Mouse (Mus musculus) ES-E14 (cell line): ENCODE measurements around the gene Pygm. TPM values are rescaled to one million over a fixed set of nuclear protein-coding genes. Genes with fewer than 3 reads are reported as not detected.

Experiments used
- DNase-seq: peaks from one replicate; pipeline ENCODE4 v3.0.0-alpha.2; 2013; ENCODE audit warnings: low read depth, low spot score
- H3K27ac ChIP-seq: 2 replicates; pipeline ENCODE4 v1.5.1; 2012; ENCODE audit warnings: low read depth, mild to moderate bottlenecking, low read length, moderate library complexity, mixed read lengths; ENCODE audit not compliant: poor library complexity, insufficient read depth, severe bottlenecking
- H3K36me3 ChIP-seq: 2 replicates; pipeline ENCODE4 v1.6.1; 2012; ENCODE audit warnings: mild to moderate bottlenecking, low read length, moderate library complexity, mixed read lengths; ENCODE audit not compliant: control insufficient read depth, poor library complexity, insufficient read depth, severe bottlenecking
- H3K4me1 ChIP-seq, 2 experiments: fragments of 150-350 bp in 1 of 2; sonication (generic) in 1 of 2; 2 replicates each; pipeline ENCODE4 v1.6.1; 2012; ENCODE audit warnings: low read length in 2 of 2, mild to moderate bottlenecking in 1 of 2, mixed read lengths in 1 of 2; ENCODE audit not compliant: control insufficient read depth in 2 of 2, insufficient read depth in 2 of 2, poor library complexity in 1 of 2
- H3K4me3 ChIP-seq, 2 experiments: fragments of 150-350 bp in 1 of 2; sonication (generic) in 1 of 2; 2 replicates each; pipeline ENCODE4 v1.5.1; 2012; ENCODE audit warnings: low read length in 2 of 2, low read depth in 1 of 2, mild to moderate bottlenecking in 1 of 2, mixed read lengths in 1 of 2; ENCODE audit not compliant: insufficient read depth in 1 of 2, poor library complexity in 1 of 2, severe bottlenecking in 1 of 2
- H3K9ac ChIP-seq: 2 replicates; pipeline ENCODE4 v1.6.1; 2012; ENCODE audit warnings: low read depth, mild to moderate bottlenecking, low read length, mixed read lengths; ENCODE audit not compliant: poor library complexity, insufficient read depth, severe bottlenecking
- H3K9me3 ChIP-seq: fragments of 150-350 bp; sonication (generic); 2 replicates; pipeline ENCODE4 v1.6.1; 2012; ENCODE audit warnings: low read depth, mild to moderate bottlenecking, low read length; ENCODE audit not compliant: control insufficient read depth, insufficient read depth
- CHD2 ChIP-seq: IDR thresholded peaks from 2 replicates; pipeline ENCODE4 v1.6.1; 2014; ENCODE audit warnings: mild to moderate bottlenecking, low read depth, low read length, inconsistent platforms
- HCFC1 ChIP-seq: IDR thresholded peaks from 2 replicates; pipeline ENCODE4 v1.6.1; 2012; ENCODE audit warnings: low read length, inconsistent platforms, borderline replicate concordance; ENCODE audit not compliant: insufficient read depth
- MAFK ChIP-seq: IDR thresholded peaks from 2 replicates; pipeline ENCODE4 v1.6.1; 2014; ENCODE audit warnings: mild to moderate bottlenecking, low read depth, low read length, inconsistent platforms; ENCODE audit not compliant: insufficient read depth
- ZC3H11A ChIP-seq: IDR thresholded peaks from 2 replicates; pipeline ENCODE4 v1.6.1; 2012; ENCODE audit warnings: low read depth, mild to moderate bottlenecking, inconsistent platforms, low read length, borderline replicate concordance
- ZNF384 ChIP-seq: IDR thresholded peaks from 2 replicates; pipeline ENCODE4 v1.6.1; 2012; ENCODE audit warnings: low read depth, low read length, inconsistent platforms
- in situ Hi-C, 2 experiments: fragments of 600-800 bp; cut with MboI; formaldehyde crosslinking; loops; one replicate each; pipeline ENCODE4 v1.15.1; 2025; ENCODE audit warnings: low sequenced_read_pairs in 2 of 2, inconsistent platforms in 1 of 2; ENCODE audit not compliant: unreplicated experiment in 2 of 2
- total RNA-seq: library from RNA; depleted of rRNA; stranded (reverse); fragments of 300-350 nt; gene quantifications from 2 replicates; pipeline ENCODE4 v1.2.3, GENCODE M21; 2012

Pygm gene
- total RNA-seq, 1 experiment, result 4.6 TPM

DNA sequence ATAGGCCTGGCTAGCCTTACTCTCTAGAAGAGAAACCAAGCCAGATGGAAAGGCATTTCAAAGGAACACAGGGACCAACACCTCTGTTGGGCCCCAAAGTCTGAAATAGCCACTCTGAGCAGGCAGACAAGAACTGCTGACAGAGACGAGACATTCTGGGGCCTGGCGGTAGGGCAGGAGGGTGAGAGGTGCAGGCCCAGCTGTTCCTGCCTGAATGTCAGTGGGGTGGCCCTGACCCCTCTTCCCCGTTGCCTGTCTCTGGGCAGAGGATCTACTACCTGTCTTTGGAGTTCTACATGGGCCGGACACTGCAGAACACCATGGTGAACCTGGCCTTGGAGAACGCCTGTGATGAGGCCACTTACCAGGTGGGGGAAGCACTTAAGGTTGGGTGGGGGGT lies 1.2 kb downstream of the Pygm start:
- no peak for TF ChIP-seq CHD2
- TF ChIP-seq MAFK, result no peak
- TF ChIP-seq ZC3H11A, result no peak
- no peak for TF ChIP-seq ZNF384
- no peak for TF ChIP-seq HCFC1
- no peak for DNase-seq
- Histone ChIP-seq H3K9me3 (no peaks in the 10 kb centered on the region), H3K27ac (no peak overlapping the region), H3K9ac (no peak overlapping the region), H3K4me1 (peaks cover 6 to 26% of the 10 kb centered on the region in 2 experiments), H3K4me3 (no peak overlapping the region), H3K36me3 (no peaks in the 10 kb centered on the region)
- in situ Hi-C loops, result no loop called here

DNA sequence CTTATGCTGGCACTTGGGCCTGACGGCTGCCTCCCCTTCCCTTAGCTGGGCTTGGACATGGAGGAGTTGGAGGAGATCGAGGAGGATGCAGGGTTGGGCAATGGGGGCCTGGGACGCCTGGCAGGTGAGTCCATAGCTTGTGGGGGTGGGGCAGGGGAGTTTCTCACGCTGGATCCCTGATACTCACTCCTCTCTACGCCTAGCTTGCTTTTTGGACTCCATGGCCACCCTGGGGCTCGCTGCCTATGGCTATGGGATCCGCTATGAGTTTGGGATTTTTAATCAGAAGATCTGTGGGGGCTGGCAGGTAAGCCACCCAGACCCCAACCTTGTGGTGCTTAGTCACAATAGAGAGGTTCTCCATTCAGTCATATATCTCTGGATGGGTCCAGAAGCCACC lies 1.6 kb downstream of the Pygm start:
- TF ChIP-seq ZC3H11A, result no peak
- no peak for TF ChIP-seq CHD2
- TF ChIP-seq HCFC1, result no peak
- no peak for TF ChIP-seq MAFK
- no peak for TF ChIP-seq ZNF384
- Histone ChIP-seq H3K36me3 (no peaks in the 10 kb centered on the region), H3K4me1 (peaks cover 6 to 29% of the 10 kb centered on the region in 2 experiments), H3K27ac (no peak overlapping the region), H3K9ac (no peak overlapping the region), H3K9me3 (no peaks in the 10 kb centered on the region), H3K4me3 (no peak overlapping the region)
- DNase-seq, result no peak
- in situ Hi-C loops, result no loop called here

DNA sequence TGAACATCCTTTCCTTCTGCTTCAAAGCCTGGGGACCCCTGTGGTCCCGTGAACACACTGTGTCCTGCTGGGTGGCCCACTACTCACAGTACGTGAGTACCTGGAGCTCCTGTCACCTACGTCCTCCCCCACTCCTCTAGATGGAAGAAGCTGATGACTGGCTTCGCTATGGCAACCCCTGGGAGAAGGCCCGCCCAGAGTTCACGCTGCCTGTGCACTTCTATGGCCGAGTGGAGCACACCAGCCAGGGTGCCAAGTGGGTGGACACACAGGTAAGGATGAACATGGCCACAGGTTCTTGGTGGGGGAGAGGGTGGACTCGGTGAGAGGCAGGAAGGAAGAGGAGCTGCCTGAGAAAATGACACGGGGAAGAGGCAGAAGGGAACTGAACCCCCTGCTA lies 2.0 kb downstream of the Pygm start:
- in situ Hi-C loops, result no loop called here
- Histone ChIP-seq H3K27ac (no peak overlapping the region), H3K4me3 (no peak overlapping the region), H3K9me3 (no peaks in the 10 kb centered on the region), H3K4me1 (peaks cover 6 to 29% of the 10 kb centered on the region in 2 experiments), H3K9ac (no peak overlapping the region), H3K36me3 (no peaks in the 10 kb centered on the region)
- no peak for DNase-seq
- TF ChIP-seq CHD2, result no peak
- no peak for TF ChIP-seq ZNF384
- TF ChIP-seq HCFC1, result no peak
- TF ChIP-seq MAFK, result no peak
- no peak for TF ChIP-seq ZC3H11A

DNA sequence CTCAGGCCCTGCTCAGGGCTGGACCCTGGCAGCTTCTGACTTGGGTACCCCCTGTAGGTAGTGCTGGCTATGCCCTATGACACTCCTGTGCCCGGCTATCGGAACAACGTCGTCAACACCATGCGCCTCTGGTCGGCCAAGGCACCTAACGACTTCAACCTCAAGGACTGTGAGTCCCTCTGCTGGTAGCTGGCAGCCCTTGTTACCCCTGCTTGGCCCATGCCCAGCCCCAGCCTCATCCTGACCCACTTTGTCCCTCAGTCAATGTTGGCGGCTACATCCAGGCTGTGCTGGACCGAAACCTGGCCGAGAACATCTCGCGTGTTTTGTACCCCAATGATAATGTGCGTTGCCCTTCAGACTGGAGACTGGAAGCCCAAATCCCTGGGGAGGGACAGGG lies 3.8 kb downstream of the Pygm start:
- Histone ChIP-seq H3K36me3 (no peaks in the 10 kb centered on the region), H3K9ac (no peak overlapping the region), H3K27ac (no peak overlapping the region), H3K4me1 (peaks cover 6 to 29% of the 10 kb centered on the region in 2 experiments), H3K9me3 (no peaks in the 10 kb centered on the region), H3K4me3 (no peak overlapping the region)
- TF ChIP-seq MAFK (no peak), ZNF384 (no peak), ZC3H11A (no peak), CHD2 (no peak), HCFC1 (no peak)
- in situ Hi-C loops, result no loop called here
- DNase-seq, result no peak

DNA sequence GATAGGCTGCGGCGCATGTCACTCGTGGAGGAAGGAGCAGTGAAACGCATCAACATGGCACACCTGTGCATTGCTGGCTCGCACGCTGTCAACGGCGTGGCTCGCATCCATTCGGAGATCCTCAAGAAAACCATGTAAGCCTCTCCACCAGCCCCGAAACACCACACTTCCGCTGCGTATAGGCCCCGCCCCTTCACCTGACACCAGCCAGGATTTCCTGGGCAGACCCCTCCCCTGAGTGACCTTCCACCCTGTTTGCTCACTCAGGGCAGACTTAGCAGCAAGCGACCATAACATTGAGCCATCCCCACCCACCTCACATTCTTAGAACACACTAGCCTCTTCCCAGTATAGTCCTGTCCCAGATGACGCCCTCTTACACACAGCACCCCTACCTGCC lies 5.6 kb downstream of the Pygm start:
- Histone ChIP-seq H3K36me3 (no peaks in the 10 kb centered on the region), H3K9me3 (no peaks in the 10 kb centered on the region), H3K4me1 (peaks cover 6 to 20% of the 10 kb centered on the region in 2 experiments), H3K4me3 (peak overlapping the region; percentile 68 to 69), H3K9ac (peak overlapping the region; percentile 68), H3K27ac (peak overlapping the region; percentile 17; the same call in 1 of the 2 replicates)
- in situ Hi-C loops, result no loop called here
- no peak for TF ChIP-seq CHD2
- no peak for TF ChIP-seq ZC3H11A
- no peak for TF ChIP-seq HCFC1
- no peak for TF ChIP-seq MAFK
- no peak for TF ChIP-seq ZNF384
- peak; percentile 73 for DNase-seq
